Mouse (Mus musculus) splenic B cell, adult 2 months (primary cell): ENCODE results near the gene Bpifc.

ENCODE experiments used
- DNase-seq: peaks from one replicate; pipeline ENCODE4 v3.0.0-alpha.2; 2011; ENCODE audit warnings: low read depth, low spot score
- H3K27me3 ChIP-seq: 2 replicates; pipeline ENCODE4 v1.6.1; 2012; ENCODE audit warnings: mild to moderate bottlenecking, low read length, moderate library complexity, mixed read lengths; ENCODE audit not compliant: control insufficient read depth, poor library complexity, insufficient read depth, severe bottlenecking
- H3K36me3 ChIP-seq: 2 replicates; pipeline ENCODE4 v1.6.1; 2012; ENCODE audit warnings: mild to moderate bottlenecking, low read length, moderate library complexity, mixed read lengths; ENCODE audit not compliant: control insufficient read depth, poor library complexity, insufficient read depth, severe bottlenecking

Bpifc gene

GRCm38 (mm10) chr10:85951765-85952443 is 59.8 kb downstream of the Bpifc start:
- peak; percentile 71 for DNase-seq
- H3K27me3 ChIP-seq: no peaks in the 10 kb centered on the region
- H3K36me3 ChIP-seq: peaks cover 8% of the 10 kb centered on the region; the same call in 1 of the 2 replicates

GRCm38 (mm10) chr10:85948483-85949196 is 63.1 kb downstream of the Bpifc start:
- no peak for DNase-seq
- Histone ChIP-seq H3K36me3 (peaks cover 6% of the 10 kb centered on the region; the same call in 1 of the 2 replicates), H3K27me3 (no peaks in the 10 kb centered on the region)

GRCm38 (mm10) chr10:85936280-85936965 is 75.3 kb downstream of the Bpifc start:
- peaks cover 12% of the 10 kb centered on the region for H3K36me3 ChIP-seq
- no peaks in the 10 kb centered on the region for H3K27me3 ChIP-seq
- DNase-seq: no peak

GRCm38 (mm10) chr10:85929962-85930361 is 81.7 kb downstream of the Bpifc start:
- Histone ChIP-seq H3K36me3 (no peaks in the 10 kb centered on the region), H3K27me3 (no peaks in the 10 kb centered on the region)
- no peak for DNase-seq

GRCm38 (mm10) chr10:85929208-85929591 is 82.5 kb downstream of the Bpifc start:
- Histone ChIP-seq H3K27me3 (no peaks in the 10 kb centered on the region), H3K36me3 (no peaks in the 10 kb centered on the region)
- DNase-seq: no peak

- no peaks in the 10 kb centered on the region for H3K36me3 ChIP-seq
- peak; percentile 86 for DNase-seq
- no peaks in the 10 kb centered on the region for H3K27me3 ChIP-seq
Measured at GRCm38 (mm10) chr10:85928499-85929207, 83.0 kb downstream of the Bpifc start.

- Histone ChIP-seq H3K27me3 (no peaks in the 10 kb centered on the region), H3K36me3 (no peaks in the 10 kb centered on the region)
- peak; percentile 48 for DNase-seq
Measured at GRCm38 (mm10) chr10:85927676-85928445, 83.8 kb downstream of the Bpifc start, which contains the start of gene Ascl4. Gene Ascl4, plus strand, starts transcription at chr10:85927681.

GRCm38 (mm10) chr10:85916498-85917309 is 95.0 kb downstream of the Bpifc start, which contains the start of gene Prdm4:
Gene Prdm4, minus strand, starts transcription at chr10:85917142.
- Histone ChIP-seq H3K36me3 (no peaks in the 10 kb centered on the region), H3K27me3 (no peaks in the 10 kb centered on the region)
- DNase-seq: peak; percentile 99
